Mouse (Mus musculus): ENCODE measurements at regions not wholly inside any gene's neighbourhood (a gene's known extent, or its start where the extent isn't known, plus 50 kb on each side); places are given as distances from the start of the nearest gene placed in this dataset.

GRCm38 (mm10) chr7:58557535-58557934 lies 98.4 kb upstream of the Atp10a start:
- DNase-seq, result no peak

- DNase-seq, result no peak
Observed at GRCm38 (mm10) chr7:58568807-58569206, 87.2 kb upstream of the Atp10a start.

GRCm38 (mm10) chr7:58584241-58584820 lies 71.6 kb upstream of the Atp10a start:
- peak; percentile 31 for DNase-seq

GRCm38 (mm10) chr7:58585626-58586256 lies 70.2 kb upstream of the Atp10a start:
- no peak for DNase-seq

- no peak for DNase-seq
Observed at GRCm38 (mm10) chr7:58595951-58596350, 60.0 kb upstream of the Atp10a start.
